Mouse (Mus musculus) neural tube, embryonic 14.5 days (tissue): ENCODE data around the gene Gm20388. TPM values are rescaled to one million over a fixed set of nuclear protein-coding genes. Genes with fewer than 3 reads are reported as not detected.

Experiments used
- ATAC-seq: fragments of 200-750 bp; cut with Nextera tagmentation; 2 replicates; pipeline ENCODE4 v1.8.0; 2017; ENCODE audit warnings: low read depth, mild to moderate bottlenecking, moderate TSS enrichment, moderate library complexity
- H3K27ac ChIP-seq: fragments of 300-500 bp; sonication (generic); 2 replicates; pipeline ENCODE4 v1.5.1; 2014; ENCODE audit warnings: low read depth, mild to moderate bottlenecking, control low read depth, low read length, moderate library complexity, mixed read lengths
- H3K27me3 ChIP-seq: fragments of 300-500 bp; sonication (generic); 2 replicates; pipeline ENCODE4 v1.6.1; 2014; ENCODE audit warnings: low read length; ENCODE audit not compliant: control insufficient read depth, insufficient read depth
- H3K36me3 ChIP-seq: fragments of 300-500 bp; sonication (generic); 2 replicates; pipeline ENCODE4 v1.6.1; 2014; ENCODE audit warnings: low read length, mixed read lengths; ENCODE audit not compliant: control insufficient read depth, insufficient read depth
- H3K4me1 ChIP-seq: fragments of 300-500 bp; sonication (generic); 2 replicates; pipeline ENCODE4 v1.6.1; 2014; ENCODE audit warnings: low read length; ENCODE audit not compliant: control insufficient read depth, insufficient read depth
- H3K4me2 ChIP-seq: fragments of 300-500 bp; sonication (generic); 2 replicates; pipeline ENCODE4 v1.6.1; 2014; ENCODE audit warnings: mild to moderate bottlenecking, low read depth, low read length, control low read depth
- H3K4me3 ChIP-seq: fragments of 300-500 bp; sonication (generic); 2 replicates; pipeline ENCODE4 v1.5.1; 2014; ENCODE audit warnings: low read depth, low read length, control low read depth, mixed read lengths
- H3K9ac ChIP-seq: fragments of 300-500 bp; sonication (generic); replicated peaks from 2 replicates; pipeline ENCODE4 v1.6.1; 2014; ENCODE audit warnings: low read depth, mild to moderate bottlenecking, control low read depth, low read length, mixed read lengths
- H3K9me3 ChIP-seq: fragments of 300-500 bp; sonication (generic); 2 replicates; pipeline ENCODE4 v1.6.1; 2016; ENCODE audit warnings: low read length; ENCODE audit not compliant: control insufficient read depth
- WGBS: fragments of 180-500 bp; shearing (Covaris S2); extraction: QIAGEN DNeasy Blood & Tissue Kit; methylation state at CpG from one replicate; pipeline ENCODE4 v1.1.7; 2014; 5-methylcytosine and 5-hydroxymethylcytosine counted together
- polyA plus RNA-seq: library from polyadenylated mRNA; unstranded; fragments of >200 nt; fragmentation: Nextera tagmentation; extraction: Ambion mirVana; gene quantifications from 2 replicates; pipeline ENCODE4 v1.2.1, GENCODE M21; 2014

Gm20388 gene
- polyA plus RNA-seq, 1 experiment from 2014 or later = 10.3 TPM

DNA sequence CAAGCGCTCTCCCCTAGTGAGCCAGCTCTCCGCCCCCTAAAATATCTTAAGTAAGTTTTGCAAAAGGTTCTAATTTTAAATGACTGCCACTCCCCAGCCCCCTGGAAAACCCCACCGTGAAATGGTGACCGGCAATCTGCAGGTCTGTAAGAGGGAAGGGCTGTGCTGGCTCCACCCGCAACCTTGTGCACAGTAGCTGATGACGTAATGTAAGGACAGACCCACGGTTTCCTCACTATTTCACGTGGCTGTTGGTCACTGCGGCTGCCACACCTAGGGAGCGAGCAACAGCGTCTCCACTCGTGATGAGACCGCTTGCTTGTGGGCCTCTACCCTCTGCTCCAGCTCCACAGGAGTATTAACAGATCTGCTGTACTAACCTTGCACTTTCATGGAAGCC lies 1895.5 kb downstream of the Gm20388 start:
- Histone ChIP-seq H3K4me3 (no peak overlapping the region), H3K4me1 (no peaks in the 10 kb centered on the region), H3K9ac (no peak overlapping the region), H3K4me2 (no peak overlapping the region), H3K9me3 (no peaks in the 10 kb centered on the region), H3K27ac (no peak overlapping the region), H3K27me3 (no peaks in the 10 kb centered on the region), H3K36me3 (peaks cover 22% of the 10 kb centered on the region; the same call in 1 of the 2 replicates)
- ATAC-seq = no peak
- 96% methylated on average over 13 of the region's 13 CpGs for WGBS

DNA sequence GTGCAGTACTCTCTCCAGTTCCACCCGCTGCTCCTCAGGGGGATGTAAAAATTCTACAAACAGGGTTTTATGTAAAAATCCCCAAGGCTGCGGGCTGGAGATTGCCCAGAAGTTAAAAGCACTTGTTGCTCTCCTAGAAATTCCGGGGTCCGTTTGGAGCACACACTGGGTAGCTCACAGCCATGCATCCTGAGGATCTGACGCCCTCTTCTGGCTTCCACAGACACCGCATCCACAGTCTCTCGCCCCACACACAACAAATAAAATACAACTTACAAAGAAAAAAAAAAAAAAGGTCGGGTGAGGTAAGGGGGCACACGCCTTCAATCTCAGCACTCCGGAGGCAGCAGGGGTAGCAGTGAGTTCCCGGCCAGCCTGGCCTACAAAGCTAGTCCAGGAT lies 1897.4 kb downstream of the Gm20388 start:
- no peak overlapping the region for H3K4me2 ChIP-seq
- H3K4me3 ChIP-seq = no peak overlapping the region
- H3K36me3 ChIP-seq = peaks cover 30% of the 10 kb centered on the region
- no peaks in the 10 kb centered on the region for H3K4me1 ChIP-seq
- WGBS = 83% methylated on average over 11 of the region's 11 CpGs
- H3K27ac ChIP-seq = no peak overlapping the region
- H3K9me3 ChIP-seq = no peaks in the 10 kb centered on the region
- no peak overlapping the region for H3K9ac ChIP-seq
- no peaks in the 10 kb centered on the region for H3K27me3 ChIP-seq
- ATAC-seq = no peak

- Histone ChIP-seq H3K9ac (no peak overlapping the region), H3K27me3 (no peaks in the 10 kb centered on the region), H3K4me3 (no peak overlapping the region), H3K4me2 (no peak overlapping the region), H3K9me3 (no peaks in the 10 kb centered on the region), H3K27ac (no peak overlapping the region), H3K36me3 (peaks cover 34% of the 10 kb centered on the region), H3K4me1 (no peaks in the 10 kb centered on the region)
- 93% methylated on average over 11 of the region's 11 CpGs for WGBS
- ATAC-seq = no peak
Observed at GRCm38 (mm10) chr8:121809524-121810155, 1899.0 kb downstream of the Gm20388 start.

- no peaks in the 10 kb centered on the region for H3K27me3 ChIP-seq
- no peak overlapping the region for H3K9ac ChIP-seq
- ATAC-seq = no peak
- H3K4me2 ChIP-seq = no peak overlapping the region
- 97% methylated on average over 3 of the region's 3 CpGs for WGBS
- no peaks in the 10 kb centered on the region for H3K9me3 ChIP-seq
- no peak overlapping the region for H3K4me3 ChIP-seq
- peaks cover 22% of the 10 kb centered on the region for H3K36me3 ChIP-seq
- H3K27ac ChIP-seq = no peak overlapping the region
- H3K4me1 ChIP-seq = no peaks in the 10 kb centered on the region
Observed at GRCm38 (mm10) chr8:121811502-121811901, 1900.9 kb downstream of the Gm20388 start.

DNA sequence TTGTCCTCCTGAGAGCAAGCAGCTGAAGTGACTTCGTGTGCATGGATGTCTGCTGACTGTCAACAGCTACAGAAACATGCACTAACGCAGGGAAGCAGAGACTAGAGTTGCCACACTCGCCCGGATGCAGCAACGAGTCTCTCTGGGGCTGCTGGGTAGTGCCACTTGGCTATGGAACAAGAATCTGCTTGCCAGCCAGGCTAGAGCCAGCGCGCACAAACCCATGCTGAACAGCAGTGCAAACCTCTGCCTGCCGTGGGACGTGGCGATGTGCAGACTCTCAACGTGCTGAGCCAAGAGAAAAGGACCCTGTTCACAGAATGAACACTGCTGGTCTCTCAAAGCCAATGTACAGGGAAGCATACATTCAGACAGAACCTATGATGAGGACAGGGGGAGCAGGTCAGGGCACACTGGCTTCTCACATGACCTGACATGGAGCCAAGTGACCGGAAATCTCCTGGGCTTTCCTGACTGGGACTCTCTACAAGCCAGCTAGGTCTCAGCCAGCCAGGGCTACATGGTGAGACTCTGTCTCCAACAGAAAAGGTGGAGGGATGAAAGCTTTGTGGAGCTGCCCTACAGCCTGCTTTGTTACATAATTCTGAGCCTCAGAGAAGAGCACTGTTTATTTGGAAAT lies 1901.4 kb downstream of the Gm20388 start:
- no peaks in the 10 kb centered on the region for H3K4me1 ChIP-seq
- 94% methylated on average over 12 of the region's 12 CpGs for WGBS
- H3K36me3 ChIP-seq = peaks cover 22% of the 10 kb centered on the region
- no peaks in the 10 kb centered on the region for H3K27me3 ChIP-seq
- no peak overlapping the region for H3K4me2 ChIP-seq
- no peak overlapping the region for H3K27ac ChIP-seq
- no peak overlapping the region for H3K4me3 ChIP-seq
- no peak overlapping the region for H3K9ac ChIP-seq
- no peaks in the 10 kb centered on the region for H3K9me3 ChIP-seq
- ATAC-seq = no peak

- no peak overlapping the region for H3K4me3 ChIP-seq
- H3K9me3 ChIP-seq = no peaks in the 10 kb centered on the region
- WGBS = 87% methylated on average over 7 of the region's 7 CpGs
- no peak overlapping the region for H3K9ac ChIP-seq
- no peak for ATAC-seq
- no peak overlapping the region for H3K27ac ChIP-seq
- H3K27me3 ChIP-seq = no peaks in the 10 kb centered on the region
- no peak overlapping the region for H3K4me2 ChIP-seq
- H3K4me1 ChIP-seq = no peaks in the 10 kb centered on the region
- peaks cover 28% of the 10 kb centered on the region for H3K36me3 ChIP-seq
Observed at GRCm38 (mm10) chr8:121818226-121818625, 1907.6 kb downstream of the Gm20388 start.

- Histone ChIP-seq H3K4me2 (no peak overlapping the region), H3K9me3 (no peaks in the 10 kb centered on the region), H3K27ac (no peak overlapping the region), H3K27me3 (no peaks in the 10 kb centered on the region), H3K4me3 (no peak overlapping the region), H3K4me1 (no peaks in the 10 kb centered on the region), H3K36me3 (peaks cover 18% of the 10 kb centered on the region), H3K9ac (no peak overlapping the region)
- 91% methylated on average over 6 of the region's 6 CpGs for WGBS
- ATAC-seq = no peak
Observed at GRCm38 (mm10) chr8:121820840-121821239, 1910.2 kb downstream of the Gm20388 start.

DNA sequence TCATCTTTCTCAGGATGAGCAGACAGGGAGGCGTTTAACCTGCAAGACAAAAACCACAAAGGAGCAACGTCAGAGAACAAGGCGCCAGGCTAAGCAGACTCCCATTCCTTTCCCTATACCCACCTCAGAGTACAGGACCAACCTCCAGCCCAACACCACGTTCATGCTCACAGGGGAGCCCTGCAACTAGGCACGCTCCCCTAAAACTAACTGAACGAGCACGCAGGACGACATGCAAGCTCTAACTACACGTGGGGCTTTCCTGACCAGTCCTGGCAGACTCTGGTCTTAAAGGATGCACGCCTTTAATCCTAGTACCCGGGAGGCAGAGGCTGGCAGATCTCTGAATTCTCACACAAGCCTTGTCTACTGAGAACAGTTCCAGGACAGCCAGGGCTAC lies 1910.7 kb downstream of the Gm20388 start:
- Histone ChIP-seq H3K4me3 (no peak overlapping the region), H3K27me3 (no peaks in the 10 kb centered on the region), H3K27ac (no peak overlapping the region), H3K4me2 (no peak overlapping the region), H3K9ac (no peak overlapping the region), H3K9me3 (no peaks in the 10 kb centered on the region), H3K4me1 (no peaks in the 10 kb centered on the region), H3K36me3 (peaks cover 18% of the 10 kb centered on the region)
- 93% methylated on average over 11 of the region's 11 CpGs for WGBS
- ATAC-seq = no peak

- H3K36me3 ChIP-seq = peaks cover 18% of the 10 kb centered on the region
- no peaks in the 10 kb centered on the region for H3K27me3 ChIP-seq
- 92% methylated on average over 8 of the region's 9 CpGs for WGBS
- no peaks in the 10 kb centered on the region for H3K4me1 ChIP-seq
- H3K4me2 ChIP-seq = no peak overlapping the region
- H3K9me3 ChIP-seq = no peaks in the 10 kb centered on the region
- no peak for ATAC-seq
- H3K9ac ChIP-seq = no peak overlapping the region
- no peak overlapping the region for H3K4me3 ChIP-seq
- no peak overlapping the region for H3K27ac ChIP-seq
Observed at GRCm38 (mm10) chr8:121821770-121822169, 1911.1 kb downstream of the Gm20388 start.
